Mouse (Mus musculus): ENCODE results near the gene Csnk2a1.
A peak's percentile ranks its signal among the peaks of the same experiment; 100 is the strongest.

- TF ChIP-seq MXI1 (IDR thresholded peaks at IDR 0.05; ENCODE audit: low read depth, low read length) (no peak), ZMIZ1 (IDR thresholded peaks at IDR 0.05; ENCODE audit: low read depth, low read length) (peak; percentile 28; the same call in 1 of the 2 replicates), CTCF (IDR thresholded peaks at IDR 0.05 in 2 of 3, conservative IDR thresholded peaks at IDR 0.05 in 1 of 3; ENCODE audit: control insufficient read depth in 1 of 3, insufficient read depth in 1 of 3, low read depth in 2 of 3, low read length in 3 of 3, poor library complexity in 1 of 3, severe bottlenecking in 1 of 3) (no peak), CHD2 (IDR thresholded peaks at IDR 0.05; ENCODE audit: low read length) (no peak), POLR2A (IDR thresholded peaks at IDR 0.05; ENCODE audit: control insufficient read depth in 1 of 2, insufficient read depth in 1 of 2, low read depth in 1 of 2, low read length in 2 of 2, poor library complexity in 1 of 2) (no peak; a peak in 1 of 4 replicates), RAD21 (IDR thresholded peaks at IDR 0.05; ENCODE audit: low read depth, low read length) (no peak), GATA1 (IDR thresholded peaks at IDR 0.05; ENCODE audit: low read depth, low read length) (no peak)
These were observed 87.3 kb downstream of the Csnk2a1 start for GRCm38 (mm10) chr2:152313926-152314325.

Data from MEL (cell line).